Mouse (Mus musculus) heart, embryonic 16.5 days (tissue): ENCODE results near the gene Asic4. TPM values are rescaled to one million over a fixed set of nuclear protein-coding genes. Genes with fewer than 3 reads are reported as not detected.

ENCODE experiments used
- ATAC-seq: fragments of 200-750 bp; cut with Nextera tagmentation; replicated peaks from 2 replicates; pipeline ENCODE4 v1.8.0; 2017; ENCODE audit warnings: moderate number of reproducible peaks; ENCODE audit not compliant: insufficient read depth, low FRiP score; ENCODE audit errors: extremely low read depth
- H3K27ac ChIP-seq: fragments of 300-500 bp; sonication (generic); 2 replicates; pipeline ENCODE4 v1.5.1; 2014; ENCODE audit warnings: mild to moderate bottlenecking, low read length, control low read depth, moderate library complexity
- H3K27me3 ChIP-seq: fragments of 300-500 bp; sonication (generic); 2 replicates; pipeline ENCODE4 v1.6.1; 2014; ENCODE audit warnings: low read length, mixed read lengths; ENCODE audit not compliant: control insufficient read depth, insufficient read depth
- H3K36me3 ChIP-seq: fragments of 300-500 bp; sonication (generic); 2 replicates; pipeline ENCODE4 v1.6.1; 2014; ENCODE audit not compliant: control insufficient read depth, insufficient read depth
- H3K4me1 ChIP-seq: fragments of 300-500 bp; sonication (generic); 2 replicates; pipeline ENCODE4 v1.6.1; 2014; ENCODE audit warnings: low read length, mixed read lengths; ENCODE audit not compliant: control insufficient read depth, insufficient read depth
- H3K4me2 ChIP-seq: fragments of 300-500 bp; sonication (generic); 2 replicates; pipeline ENCODE4 v1.6.1; 2014; ENCODE audit warnings: low read depth, mild to moderate bottlenecking, control low read depth, low read length
- H3K4me3 ChIP-seq: fragments of 300-500 bp; sonication (generic); 2 replicates; pipeline ENCODE4 v1.5.1; 2014; ENCODE audit warnings: mild to moderate bottlenecking, control low read depth, low read length
- H3K9ac ChIP-seq: fragments of 300-500 bp; sonication (generic); 2 replicates; pipeline ENCODE4 v1.6.1; 2014; ENCODE audit warnings: low read length, control low read depth
- H3K9me3 ChIP-seq: fragments of 300-500 bp; sonication (generic); replicated peaks from 2 replicates; pipeline ENCODE4 v1.6.1; 2016; ENCODE audit warnings: low read length; ENCODE audit not compliant: control insufficient read depth
- WGBS: fragments of 180-500 bp; shearing (Covaris S2); extraction: QIAGEN DNeasy Blood & Tissue Kit; methylation state at CpG from one replicate; pipeline ENCODE4 v1.1.7; 2014; 5-methylcytosine and 5-hydroxymethylcytosine counted together
- polyA plus RNA-seq: library from polyadenylated mRNA; unstranded; fragments of >200 nt; fragmentation: Nextera tagmentation; extraction: Ambion mirVana; gene quantifications from 2 replicates; pipeline ENCODE4 v1.2.1, GENCODE M21; 2015

Gene Asic4
- polyA plus RNA-seq, 1 experiment from 2014 or later, result 0.08 TPM

DNA sequence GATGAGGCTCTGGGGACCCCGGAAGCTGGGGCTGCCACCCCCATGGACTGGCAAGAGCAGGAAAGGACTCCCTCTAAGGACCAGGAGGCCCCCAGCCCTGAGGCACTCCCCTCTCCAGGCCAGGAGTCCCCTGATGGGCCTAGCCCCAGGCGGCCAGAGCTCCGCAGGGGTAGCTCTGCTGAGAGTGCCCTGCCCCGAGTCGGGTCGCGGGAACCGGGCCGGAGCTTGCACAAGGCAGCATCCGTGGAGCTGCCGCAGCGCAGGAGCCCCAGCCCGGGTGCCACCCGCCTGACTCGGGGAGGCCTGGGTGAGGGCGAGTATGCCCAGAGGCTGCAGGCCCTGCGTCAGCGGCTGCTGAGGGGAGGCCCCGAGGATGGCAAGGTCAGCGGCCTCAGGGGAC lies 28.4 kb upstream of the Asic4 start:
- H3K4me1 ChIP-seq, result peaks cover 8% of the 10 kb centered on the region
- H3K27ac ChIP-seq, result no peak overlapping the region
- peaks cover 21% of the 10 kb centered on the region for H3K27me3 ChIP-seq
- H3K36me3 ChIP-seq, result peaks cover 34% of the 10 kb centered on the region
- no peaks in the 10 kb centered on the region for H3K9me3 ChIP-seq
- H3K4me2 ChIP-seq, result no peak overlapping the region
- no peak overlapping the region for H3K4me3 ChIP-seq
- 26% methylated on average over 20 of the region's 20 CpGs for WGBS
- ATAC-seq, result no peak
- H3K9ac ChIP-seq, result no peak overlapping the region

DNA sequence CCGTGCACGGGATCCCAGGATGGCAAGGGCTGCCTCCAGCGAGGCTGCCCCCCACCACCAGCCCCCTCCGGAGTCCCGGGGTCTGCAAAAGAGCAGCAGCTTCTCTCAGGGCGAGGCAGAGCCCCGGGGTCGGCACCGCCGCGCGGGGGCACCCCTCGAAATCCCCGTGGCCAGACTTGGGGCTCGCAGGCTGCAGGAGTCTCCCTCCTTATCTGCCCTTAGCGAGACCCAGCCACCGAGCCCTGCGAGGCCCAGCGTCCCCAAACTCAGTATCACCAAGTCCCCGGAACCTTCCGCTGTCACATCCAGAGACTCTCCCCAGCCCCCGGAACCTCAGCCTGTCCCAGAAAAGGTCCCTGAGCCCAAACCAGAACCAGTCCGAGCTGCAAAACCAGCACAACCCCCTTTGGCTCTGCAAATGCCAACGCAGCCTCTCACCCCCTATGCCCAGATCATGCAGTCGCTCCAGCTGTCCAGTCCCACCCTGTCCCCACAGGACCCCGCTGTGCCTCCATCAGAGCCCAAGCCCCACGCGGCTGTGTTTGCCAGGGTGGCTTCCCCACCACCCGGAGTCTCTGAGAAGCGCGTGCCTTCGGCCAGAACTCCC lies 27.9 kb upstream of the Asic4 start:
- Histone ChIP-seq H3K9me3 (no peaks in the 10 kb centered on the region), H3K4me3 (peak overlapping the region; percentile 21; the same call in 1 of the 2 replicates), H3K36me3 (peaks cover 35% of the 10 kb centered on the region), H3K9ac (peak overlapping the region; percentile 65), H3K27ac (no peak overlapping the region), H3K4me1 (peaks cover 8% of the 10 kb centered on the region), H3K27me3 (peaks cover 21% of the 10 kb centered on the region), H3K4me2 (peak overlapping the region; percentile 53)
- WGBS, result 25% methylated on average over 28 of the region's 32 CpGs
- no peak for ATAC-seq

DNA sequence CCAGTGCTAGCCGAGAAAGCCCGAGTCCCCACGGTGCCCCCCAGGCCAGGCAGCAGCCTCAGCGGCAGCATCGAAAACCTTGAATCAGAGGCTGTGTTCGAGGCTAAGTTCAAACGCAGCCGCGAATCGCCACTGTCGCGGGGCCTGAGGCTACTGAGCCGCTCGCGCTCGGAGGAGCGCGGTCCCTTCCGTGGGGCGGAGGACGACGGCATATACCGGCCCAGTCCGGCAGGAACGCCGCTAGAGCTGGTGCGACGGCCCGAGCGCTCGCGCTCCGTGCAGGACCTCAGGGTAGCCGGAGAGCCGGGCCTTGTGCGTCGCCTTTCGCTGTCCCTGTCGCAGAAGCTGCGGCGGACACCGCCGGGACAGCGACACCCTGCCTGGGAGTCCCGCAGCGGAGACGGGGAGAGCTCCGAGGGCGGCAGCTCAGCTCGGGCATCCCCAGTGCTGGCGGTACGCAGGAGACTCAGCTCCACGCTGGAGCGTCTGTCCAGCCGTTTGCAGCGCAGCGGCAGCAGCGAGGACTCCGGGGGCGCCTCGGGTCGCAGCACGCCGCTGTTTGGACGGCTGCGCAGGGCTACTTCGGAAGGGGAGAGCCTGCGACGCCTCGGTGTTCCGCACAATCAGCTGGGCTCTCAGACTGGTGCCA lies 27.3 kb upstream of the Asic4 start:
- 11% methylated on average over 71 of the region's 71 CpGs for WGBS
- peak; percentile 25; the same call in 1 of the 2 replicates for ATAC-seq
- no peak overlapping the region for H3K27ac ChIP-seq
- H3K4me3 ChIP-seq, result peak overlapping the region; percentile 21
- peaks cover 8% of the 10 kb centered on the region for H3K4me1 ChIP-seq
- H3K9me3 ChIP-seq, result no peaks in the 10 kb centered on the region
- H3K4me2 ChIP-seq, result peak overlapping the region; percentile 53
- peaks cover 21% of the 10 kb centered on the region for H3K27me3 ChIP-seq
- H3K9ac ChIP-seq, result peak overlapping the region; percentile 65
- peaks cover 30% of the 10 kb centered on the region for H3K36me3 ChIP-seq

DNA sequence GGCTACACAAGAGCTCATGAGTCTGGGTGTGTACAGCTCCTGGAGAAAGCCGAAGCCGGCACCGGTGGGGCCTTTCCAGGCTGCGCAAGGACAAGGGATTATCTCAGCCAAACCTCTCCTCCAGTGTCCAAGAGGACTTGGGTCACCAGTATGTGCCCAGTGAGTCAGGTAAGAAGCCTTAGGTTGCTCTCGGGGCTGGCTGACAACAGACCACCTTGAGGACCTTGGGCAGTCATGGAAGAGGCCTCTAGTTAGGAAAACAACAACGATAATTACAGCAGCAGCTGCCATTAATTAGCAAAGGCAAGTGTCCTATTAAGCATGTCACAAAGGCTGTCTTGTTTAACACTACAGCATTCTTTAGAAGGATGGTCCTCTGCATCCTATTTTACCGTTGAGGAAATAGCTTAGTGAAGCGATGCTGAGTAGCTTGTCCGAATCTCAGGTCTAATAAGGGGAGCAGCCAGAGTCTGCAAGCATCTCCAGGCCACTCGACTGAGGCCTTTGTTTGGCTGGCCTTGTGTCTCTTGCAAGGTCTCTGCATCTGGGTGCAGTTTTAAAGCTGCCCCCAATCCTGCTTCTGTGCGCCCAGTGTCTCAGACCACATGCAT lies 26.4 kb upstream of the Asic4 start:
- no peak overlapping the region for H3K9ac ChIP-seq
- H3K36me3 ChIP-seq, result peaks cover 27% of the 10 kb centered on the region
- no peaks in the 10 kb centered on the region for H3K9me3 ChIP-seq
- peaks cover 21% of the 10 kb centered on the region for H3K27me3 ChIP-seq
- H3K4me1 ChIP-seq, result peaks cover 8% of the 10 kb centered on the region
- WGBS, result 82% methylated on average over 11 of the region's 11 CpGs
- no peak overlapping the region for H3K4me2 ChIP-seq
- ATAC-seq, result no peak
- H3K4me3 ChIP-seq, result no peak overlapping the region
- H3K27ac ChIP-seq, result no peak overlapping the region

DNA sequence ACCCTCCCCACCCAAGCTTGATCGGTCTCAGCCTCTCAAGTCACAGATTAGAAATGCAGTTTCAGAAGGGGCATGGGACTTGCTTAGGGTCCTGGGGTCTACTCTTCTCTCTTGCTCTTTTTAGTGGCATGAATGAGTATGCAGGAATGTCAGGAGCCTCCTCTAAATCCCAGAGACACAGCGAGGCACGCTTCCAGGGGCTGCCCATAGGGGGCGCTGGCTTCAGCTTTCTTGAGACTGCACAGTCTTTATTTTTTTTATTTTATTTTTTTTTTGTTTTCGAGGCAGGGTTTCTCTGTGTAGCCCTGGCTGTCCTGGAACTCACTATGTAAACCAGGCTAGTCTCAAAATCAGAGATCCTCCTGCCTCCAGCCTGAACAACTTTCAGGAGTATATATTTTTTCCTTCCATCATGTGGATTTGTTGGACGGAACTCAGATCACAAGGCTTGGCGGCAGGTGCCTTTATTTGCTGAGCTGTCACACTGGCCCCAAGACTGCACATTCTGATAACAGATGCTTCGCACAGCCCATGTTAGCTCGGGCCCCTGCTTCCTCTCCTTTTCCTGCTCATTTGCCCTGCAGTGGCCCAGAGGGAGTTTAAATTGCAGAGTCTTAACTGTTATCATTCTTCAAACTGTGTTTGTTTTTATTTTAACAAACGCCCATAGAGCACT lies 24.3 kb upstream of the Asic4 start:
- Histone ChIP-seq H3K9me3 (no peaks in the 10 kb centered on the region), H3K4me1 (peaks cover 8% of the 10 kb centered on the region)
- WGBS, result 35% methylated on average over 10 of the region's 10 CpGs

DNA sequence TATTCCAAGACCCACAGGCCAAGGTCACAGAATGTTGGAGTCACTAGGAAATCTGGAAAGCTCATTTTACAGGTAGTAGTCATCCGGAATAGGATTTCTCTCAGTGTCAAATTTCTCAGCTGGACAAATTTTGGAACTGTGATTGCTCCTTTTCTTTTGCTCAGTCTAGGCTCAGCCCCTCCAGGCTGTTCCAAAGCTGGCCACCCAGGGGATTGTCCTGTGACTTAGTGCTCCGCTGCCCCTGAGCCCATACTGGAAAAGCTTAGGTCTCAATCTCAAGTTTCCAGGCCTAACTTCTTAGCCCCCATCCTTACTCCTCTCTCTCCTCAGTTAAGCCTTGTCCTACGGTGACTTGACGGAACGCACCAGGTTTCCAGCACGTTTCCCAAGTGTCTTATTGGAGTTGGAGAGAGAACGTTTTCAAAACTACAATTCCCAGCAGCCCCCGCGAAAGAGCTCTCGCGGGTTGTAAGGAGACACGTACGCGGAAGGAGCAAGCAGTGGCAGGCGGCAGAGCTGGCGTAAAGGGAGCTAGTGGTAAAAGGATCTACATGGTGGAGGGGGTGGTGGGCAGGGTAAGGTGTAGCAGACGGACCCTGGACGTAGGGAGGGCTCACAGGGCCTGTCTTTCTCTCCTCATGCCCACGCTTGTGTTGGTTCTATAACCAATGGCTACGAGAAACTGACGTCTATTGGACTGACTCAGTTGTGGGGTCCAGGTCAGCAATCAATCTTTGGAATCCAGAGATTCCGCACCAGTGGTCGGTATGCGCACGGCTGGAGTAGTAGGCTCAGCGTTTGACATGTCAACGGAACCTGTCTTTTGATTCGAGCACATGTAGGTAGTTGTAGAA lies 14.5 kb upstream of the Asic4 start, which contains the start of gene Gmppa:
Gene Gmppa (plus strand): TSS at position 456 of the 854 bp plus-strand sequence.
- Histone ChIP-seq H3K4me3 (peak within 1 kb of the TSS; percentile 66), H3K36me3 (peaks cover 4% of the 10 kb centered on the region; the same call in 1 of the 2 replicates), H3K9ac (peak within 1 kb of the TSS; percentile 70), H3K4me2 (peak within 1 kb of the TSS; percentile 65), H3K27ac (peak within 1 kb of the TSS; percentile 58; the same call in 1 of the 2 replicates), H3K27me3 (no peaks in the 10 kb centered on the region), H3K4me1 (peaks cover 12% of the 10 kb centered on the region), H3K9me3 (no peaks in the 10 kb centered on the region)
- ATAC-seq, result peak; percentile 74
- 4% methylated on average over 28 of the region's 28 CpGs for WGBS

More for the DNA sequence above, 24.3 kb upstream of the Asic4 start:
- Histone ChIP-seq H3K4me3 (no peak overlapping the region), H3K27ac (no peak overlapping the region), H3K36me3 (peaks cover 26% of the 10 kb centered on the region), H3K27me3 (peaks cover 16% of the 10 kb centered on the region), H3K9ac (no peak overlapping the region), H3K4me2 (no peak overlapping the region)
- ATAC-seq, result no peak

DNA sequence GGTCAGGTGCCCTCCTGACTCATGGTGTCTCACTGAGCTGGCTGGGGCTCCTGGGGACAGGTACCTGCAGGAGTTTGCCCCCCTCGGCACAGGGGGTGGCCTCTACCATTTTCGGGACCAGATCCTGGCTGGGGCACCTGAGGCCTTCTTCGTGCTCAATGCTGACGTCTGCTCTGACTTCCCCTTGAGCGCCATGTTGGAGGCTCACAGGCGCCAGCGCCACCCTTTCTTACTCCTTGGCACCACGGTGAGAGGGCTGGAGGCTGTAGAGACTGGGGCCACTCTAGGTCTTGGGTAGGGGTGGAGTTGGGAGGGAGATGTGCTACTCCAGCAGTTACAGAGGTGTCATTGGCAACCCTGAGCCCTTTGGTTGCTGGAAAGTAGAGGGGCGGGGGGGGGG lies 11.5 kb upstream of the Asic4 start:
- H3K4me1 ChIP-seq, result peaks cover 12% of the 10 kb centered on the region
- no peak overlapping the region for H3K27ac ChIP-seq
- H3K36me3 ChIP-seq, result peaks cover 5% of the 10 kb centered on the region
- no peak overlapping the region for H3K4me3 ChIP-seq
- no peak for ATAC-seq
- no peak overlapping the region for H3K9ac ChIP-seq
- no peaks in the 10 kb centered on the region for H3K27me3 ChIP-seq
- no peak overlapping the region for H3K4me2 ChIP-seq
- no peaks in the 10 kb centered on the region for H3K9me3 ChIP-seq
- 75% methylated on average over 8 of the region's 9 CpGs for WGBS

DNA sequence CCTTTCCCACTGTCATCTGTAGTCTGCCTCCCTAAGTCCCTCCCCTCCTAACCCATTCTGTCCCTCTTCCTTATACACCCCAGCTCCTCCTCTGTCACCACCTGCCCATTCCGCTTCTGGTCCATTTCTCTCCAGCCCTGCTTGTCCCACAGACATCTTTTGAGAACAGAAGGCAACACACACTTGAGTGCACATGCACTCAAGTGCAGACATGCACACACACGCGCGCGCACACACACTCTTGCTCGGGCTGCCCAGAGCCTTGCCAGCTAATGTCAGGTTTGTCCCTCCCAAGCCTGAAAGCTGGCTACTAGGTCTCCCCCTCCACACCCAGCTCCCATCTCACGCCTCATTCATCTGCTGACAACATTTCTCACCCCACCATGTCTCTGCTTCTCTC lies 9.6 kb upstream of the Asic4 start:
- Histone ChIP-seq H3K4me3 (no peak overlapping the region), H3K27ac (no peak overlapping the region), H3K27me3 (peaks cover 11% of the 10 kb centered on the region), H3K9ac (no peak overlapping the region), H3K36me3 (peaks cover 5% of the 10 kb centered on the region), H3K9me3 (no peaks in the 10 kb centered on the region), H3K4me2 (no peak overlapping the region), H3K4me1 (peaks cover 24% of the 10 kb centered on the region)
- no peak for ATAC-seq
- 95% methylated on average over 7 of the region's 7 CpGs for WGBS
